Comparison of ENCODE assay signal across 9 mouse cellular contexts in the genomic region with DNA sequence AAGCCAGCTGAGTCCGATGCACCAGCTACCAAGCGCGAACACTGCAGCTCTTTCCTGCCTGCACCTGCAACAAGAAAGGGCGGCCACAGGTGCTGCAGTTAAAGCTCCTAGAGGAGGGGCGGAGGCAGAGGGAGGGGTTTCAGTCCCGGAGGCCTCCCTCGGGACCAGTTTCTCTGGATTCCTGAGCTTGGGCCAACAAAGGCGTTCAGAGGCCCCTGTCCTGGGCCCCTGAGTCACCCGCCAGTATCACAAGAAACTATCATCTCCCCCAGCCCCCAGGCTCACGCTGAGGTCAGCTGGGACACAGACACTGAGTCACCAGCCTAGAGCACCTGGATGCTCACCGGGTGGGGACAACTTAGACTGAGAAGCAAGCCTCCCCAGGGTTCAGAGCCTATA. TPM values are rescaled to one million over a fixed set of nuclear protein-coding genes. Genes with fewer than 3 reads are reported as not detected.
DNase-seq lines count a peak whose midpoint lies in the region; ATAC-seq lines count a peak whose summit lies in the region.
"Had no signal": no experiment of that assay in that cellular context is flagged by ENCODE, and none has a peak within 500 bp of the region (broad histone marks: within the 10 kb centered on the region; RNA-seq: fewer than 3 reads in every experiment).

A gene (minus strand): TSS at position 78 of the 399 bp plus-strand sequence.

- H3K27ac ChIP-seq in hindbrain, embryonic 10.5 days: peak within 1 kb of the TSS; percentile 65
- H3K27ac ChIP-seq in hindbrain, embryonic 16.5 days (ENCODE audit: low read depth, low read length): no peak within 1 kb of the TSS
- no peak within 1 kb of the TSS for H3K27ac ChIP-seq in hindbrain, embryonic 13.5 days
- no peak within 1 kb of the TSS for H3K27ac ChIP-seq in forebrain, embryonic 13.5 days

- H3K4me2 ChIP-seq in hindbrain, embryonic 16.5 days (ENCODE audit: low read length): no peak within 1 kb of the TSS
- H3K4me2 ChIP-seq in hindbrain, embryonic 13.5 days: peak within 1 kb of the TSS; percentile 20; the same call in 1 of the 2 replicates
- H3K4me2 ChIP-seq in forebrain, embryonic 13.5 days: no peak within 1 kb of the TSS

- H3K9me3 ChIP-seq in hindbrain, embryonic 10.5 days: no peaks in the 10 kb centered on the region
- no peaks in the 10 kb centered on the region for H3K9me3 ChIP-seq in hindbrain, embryonic 16.5 days (ENCODE audit: control insufficient read depth, low read length)
- H3K9me3 ChIP-seq in hindbrain, embryonic 13.5 days: no peaks in the 10 kb centered on the region
- H3K9me3 ChIP-seq in forebrain, embryonic 13.5 days (replicated peaks): no peaks in the 10 kb centered on the region

- H3K36me3 ChIP-seq in hindbrain, embryonic 10.5 days: no peaks in the 10 kb centered on the region
- H3K36me3 ChIP-seq in hindbrain, embryonic 16.5 days (ENCODE audit: control insufficient read depth, insufficient read depth, low read length): no peaks in the 10 kb centered on the region
- H3K36me3 ChIP-seq in hindbrain, embryonic 13.5 days: no peaks in the 10 kb centered on the region
- H3K36me3 ChIP-seq in forebrain, embryonic 13.5 days (ENCODE audit: poor library complexity, severe bottlenecking): no peaks in the 10 kb centered on the region

- intact Hi-C loops in gastrocnemius, postnatal 14 days (cut with DNase I; ENCODE audit: low total_unique reads): no loop called here

- peak; percentile 35 for DNase-seq in hindbrain, embryonic 10.5 days (ENCODE audit: low spot score)
- peak; percentile 70 to 79 for DNase-seq in lung, adult 18-20 months
- DNase-seq in thymus, postnatal 14 days: peak; percentile 87
- DNase-seq in gastrocnemius, postnatal 14 days: no peak
- no peak for DNase-seq in left cerebral cortex, adult 11 months (ENCODE audit: low spot score)

- peaks cover 57% of the 10 kb centered on the region for H3K27me3 ChIP-seq in hindbrain, embryonic 10.5 days (ENCODE audit: insufficient read depth, poor library complexity, severe bottlenecking)
- H3K27me3 ChIP-seq in hindbrain, embryonic 16.5 days (replicated peaks; ENCODE audit: control insufficient read depth, insufficient read depth, low read length): peaks cover 12% of the 10 kb centered on the region
- peaks cover 50% of the 10 kb centered on the region for H3K27me3 ChIP-seq in hindbrain, embryonic 13.5 days
- H3K27me3 ChIP-seq in forebrain, embryonic 13.5 days: peaks cover 37% of the 10 kb centered on the region
- H3K27me3 ChIP-seq: Patski had no signal

- WGBS in hindbrain, embryonic 10.5 days: 9% methylated on average over 11 of the region's 11 CpGs
- 15% methylated on average over 11 of the region's 11 CpGs for WGBS in hindbrain, embryonic 16.5 days
- 10% methylated on average over 11 of the region's 11 CpGs for WGBS in hindbrain, embryonic 13.5 days
- WGBS in forebrain, embryonic 13.5 days: 10% methylated on average over 11 of the region's 11 CpGs

- no peak for ATAC-seq in hindbrain, embryonic 16.5 days
- ATAC-seq in hindbrain, embryonic 13.5 days (ENCODE audit: low FRiP score): no peak
- ATAC-seq in forebrain, embryonic 13.5 days: no peak
- ATAC-seq: Patski had no signal

- no peak within 1 kb of the TSS for H3K9ac ChIP-seq in hindbrain, embryonic 16.5 days (ENCODE audit: low read depth, low read length)
- no peak within 1 kb of the TSS for H3K9ac ChIP-seq in hindbrain, embryonic 13.5 days
- H3K9ac ChIP-seq in forebrain, embryonic 13.5 days: no peak within 1 kb of the TSS

- peaks cover 29% of the 10 kb centered on the region for H3K4me1 ChIP-seq in hindbrain, embryonic 10.5 days (replicated peaks)
- H3K4me1 ChIP-seq in hindbrain, embryonic 16.5 days (ENCODE audit: control insufficient read depth, insufficient read depth, low read depth, low read length): peaks cover 5% of the 10 kb centered on the region; the same call in 1 of the 2 replicates
- H3K4me1 ChIP-seq in hindbrain, embryonic 13.5 days (replicated peaks): peaks cover 12% of the 10 kb centered on the region; the same call in 1 of the 2 replicates
- H3K4me1 ChIP-seq in forebrain, embryonic 13.5 days: no peaks in the 10 kb centered on the region

- peak within 1 kb of the TSS; percentile 42 for H3K4me3 ChIP-seq in hindbrain, embryonic 10.5 days
- H3K4me3 ChIP-seq in hindbrain, embryonic 16.5 days (ENCODE audit: low read length): no peak within 1 kb of the TSS
- H3K4me3 ChIP-seq in hindbrain, embryonic 13.5 days: 0 out of 2 replicates have a peak within 1 kb of the TSS, but pooled peaks have one; percentile 11
- H3K4me3 ChIP-seq in forebrain, embryonic 13.5 days: no peak within 1 kb of the TSS

RNA-seq across cellular contexts. Expression of the gene that starts here (rescaled TPM):
- 9.9 and 11.0 TPM in 2 replicates for polyA plus RNA-seq in hindbrain, embryonic 10.5 days (2016; fragmentation: Nextera tagmentation; extraction: Ambion mirVana)
- not detected in 2 replicates for polyA plus RNA-seq in hindbrain, embryonic 16.5 days (2015; fragmentation: Nextera tagmentation; extraction: Ambion mirVana)
- not detected in 2 replicates for polyA plus RNA-seq in hindbrain, embryonic 13.5 days (2015; fragmentation: Nextera tagmentation; extraction: Ambion mirVana)
- total RNA-seq in gastrocnemius, postnatal 14 days (2021): not detected
- polyA plus RNA-seq in forebrain, embryonic 13.5 days (2015; fragmentation: Nextera tagmentation; extraction: Ambion mirVana): not detected in 2 replicates

Comparison
In these comparisons a context has a peak if more than half of its experiments do, and no peak if none do; other contexts are left out.
1. RNA of the gene that starts here (polyA plus RNA-seq): 9.9 to 11.0 TPM in hindbrain, embryonic 10.5 days; not detected in hindbrain, embryonic 13.5 days, not detected in forebrain, embryonic 13.5 days and not detected in hindbrain, embryonic 16.5 days; every median in the first group is over 10 times any median in the second.
2. H3K4me3 ChIP-seq: peak in hindbrain, embryonic 10.5 days (single experiment) and hindbrain, embryonic 13.5 days (single experiment); none in hindbrain, embryonic 16.5 days (single experiment) and forebrain, embryonic 13.5 days (single experiment).
3. DNase-seq: peak in hindbrain, embryonic 10.5 days (single experiment), lung, adult 18-20 months (2 of 2) and thymus, postnatal 14 days (single experiment); none in gastrocnemius, postnatal 14 days (single experiment) and left cerebral cortex, adult 11 months (single experiment).